Mouse (Mus musculus): ENCODE results near the gene Ms4a18. TPM values are rescaled to one million over a fixed set of nuclear protein-coding genes. Genes with fewer than 3 reads are reported as not detected.

Gene Ms4a18
- total and polyA plus RNA-seq, 2 experiments from 2014 or later, result not detected

GRCm38 (mm10) chr19:10948416-10948815, 69.4 kb downstream of the Ms4a18 start:
- Histone ChIP-seq H3K4me1 (ENCODE audit: control insufficient read depth, insufficient read depth) (peaks cover 29% of the 10 kb centered on the region), H3K36me3 (replicated peaks; ENCODE audit: control insufficient read depth, insufficient read depth, low read length) (peaks cover 24% of the 10 kb centered on the region), H3K4me2 (ENCODE audit: low read depth, low read length) (peak overlapping the region; percentile 98), H3K27me3 (ENCODE audit: control insufficient read depth, insufficient read depth, low read length) (no peaks in the 10 kb centered on the region), H3K9me3 (replicated peaks; ENCODE audit: control insufficient read depth, low read length) (no peaks in the 10 kb centered on the region), H3K4me3 (ENCODE audit: low read depth, low read length) (peak overlapping the region; percentile 76), H3K9ac (replicated peaks; ENCODE audit: low read depth, low read length) (peak overlapping the region; percentile 82), H3K27ac (ENCODE audit: low read depth) (peak overlapping the region; percentile 32; the same call in 1 of the 2 replicates)
- WGBS, result under 1% methylated on average over 20 of the region's 20 CpGs
- DNase-seq (ENCODE audit: low spot score), result no peak
- TF ChIP-seq CTCF (IDR thresholded peaks at IDR 0.05; ENCODE audit: low read depth), result no peak
- TF ChIP-seq EP300 (IDR thresholded peaks at IDR 0.05; ENCODE audit: low read depth), result no peak
- ATAC-seq (ENCODE audit: insufficient read depth, low read depth), result no peak

GRCm38 (mm10) chr19:10947219-10947618, 70.6 kb downstream of the Ms4a18 start:
- Histone ChIP-seq H3K27me3 (ENCODE audit: control insufficient read depth, insufficient read depth, low read length) (no peaks in the 10 kb centered on the region), H3K9me3 (replicated peaks; ENCODE audit: control insufficient read depth, low read length) (no peaks in the 10 kb centered on the region), H3K4me2 (ENCODE audit: low read depth, low read length) (peak overlapping the region; percentile 98), H3K4me1 (ENCODE audit: control insufficient read depth, insufficient read depth) (peaks cover 23% of the 10 kb centered on the region), H3K27ac (ENCODE audit: low read depth) (no peak overlapping the region), H3K4me3 (ENCODE audit: low read depth, low read length) (peak overlapping the region; percentile 76; the same call in 1 of the 2 replicates), H3K9ac (replicated peaks; ENCODE audit: low read depth, low read length) (peak overlapping the region; percentile 82; the same call in 1 of the 2 replicates), H3K36me3 (replicated peaks; ENCODE audit: control insufficient read depth, insufficient read depth, low read length) (peaks cover 35% of the 10 kb centered on the region)
- 80% methylated on average over 5 of the region's 5 CpGs for WGBS
- ATAC-seq (ENCODE audit: insufficient read depth, low read depth) (no peak), DNase-seq (ENCODE audit: low spot score) (no peak)
- TF ChIP-seq CTCF (IDR thresholded peaks at IDR 0.05; ENCODE audit: low read depth) (no peak), EP300 (IDR thresholded peaks at IDR 0.05; ENCODE audit: low read depth) (no peak)

Other genes starting within 250 kb of the Ms4a18 start
- gene Cd6, start 188.0 kb downstream of the Ms4a18 start, total RNA-seq (2014; rRNA removed; ENCODE audit: low replicate concordance), result 3.6 TPM in 1 of 2 replicates, not detected in the other
- not detected in 2 replicates for gene Cd6, start 188.0 kb downstream of the Ms4a18 start, polyA plus RNA-seq (2015; fragmentation: Nextera tagmentation; extraction: Ambion mirVana)
- gene Slc15a3, start 178.3 kb downstream of the Ms4a18 start, total RNA-seq (2014; rRNA removed; ENCODE audit: low replicate concordance), result 0.46 and 2.7 TPM in 2 replicates
- 0.43 and 0.59 TPM in 2 replicates for gene Slc15a3, start 178.3 kb downstream of the Ms4a18 start, polyA plus RNA-seq (2015; fragmentation: Nextera tagmentation; extraction: Ambion mirVana)
- 69.1 and 71.7 TPM in 2 replicates for gene Tmem132a, start 148.1 kb downstream of the Ms4a18 start, total RNA-seq (2014; rRNA removed; ENCODE audit: low replicate concordance)
- 19.3 and 19.5 TPM in 2 replicates for gene Tmem132a, start 148.1 kb downstream of the Ms4a18 start, polyA plus RNA-seq (2015; fragmentation: Nextera tagmentation; extraction: Ambion mirVana)
- 80.6 and 99.8 TPM in 2 replicates for gene Tmem109, start 136.0 kb downstream of the Ms4a18 start, total RNA-seq (2014; rRNA removed; ENCODE audit: low replicate concordance)
- 85.8 and 90.9 TPM in 2 replicates for gene Tmem109, start 136.0 kb downstream of the Ms4a18 start, polyA plus RNA-seq (2015; fragmentation: Nextera tagmentation; extraction: Ambion mirVana)
- gene Prpf19, start 122.8 kb downstream of the Ms4a18 start, total RNA-seq (2014; rRNA removed; ENCODE audit: low replicate concordance), result 362 and 463 TPM in 2 replicates
- 33.0 and 36.8 TPM in 2 replicates for gene Prpf19, start 122.8 kb downstream of the Ms4a18 start, polyA plus RNA-seq (2015; fragmentation: Nextera tagmentation; extraction: Ambion mirVana)
- not detected in 2 replicates for gene Zp1, start 97.4 kb downstream of the Ms4a18 start, total RNA-seq (2014; rRNA removed; ENCODE audit: low replicate concordance)
- gene Zp1, start 97.4 kb downstream of the Ms4a18 start, polyA plus RNA-seq (2015; fragmentation: Nextera tagmentation; extraction: Ambion mirVana), result 0.19 TPM in 1 of 2 replicates, not detected in the other
- gene Ptgdr2, start 80.9 kb downstream of the Ms4a18 start, total RNA-seq (2014; rRNA removed; ENCODE audit: low replicate concordance), result 0.11 and 0.39 TPM in 2 replicates
- gene Ptgdr2, start 80.9 kb downstream of the Ms4a18 start, polyA plus RNA-seq (2015; fragmentation: Nextera tagmentation; extraction: Ambion mirVana), result 0.04 and 0.07 TPM in 2 replicates
- 8.7 and 12.1 TPM in 2 replicates for gene Ccdc86, start 68.8 kb downstream of the Ms4a18 start, total RNA-seq (2014; rRNA removed; ENCODE audit: low replicate concordance)
- gene Ccdc86, start 68.8 kb downstream of the Ms4a18 start, polyA plus RNA-seq (2015; fragmentation: Nextera tagmentation; extraction: Ambion mirVana), result 9.8 and 12.4 TPM in 2 replicates
- gene Ms4a10, start 43.4 kb downstream of the Ms4a18 start, total RNA-seq (2014; rRNA removed; ENCODE audit: low replicate concordance), result not detected in 2 replicates
- 0.11 and 0.22 TPM in 2 replicates for gene Ms4a10, start 43.4 kb downstream of the Ms4a18 start, polyA plus RNA-seq (2015; fragmentation: Nextera tagmentation; extraction: Ambion mirVana)
- not detected in 2 replicates for gene Ms4a15, start 24.8 kb downstream of the Ms4a18 start, total RNA-seq (2014; rRNA removed; ENCODE audit: low replicate concordance)
- not detected in 2 replicates for gene Ms4a15, start 24.8 kb downstream of the Ms4a18 start, polyA plus RNA-seq (2015; fragmentation: Nextera tagmentation; extraction: Ambion mirVana)
- gene Ms4a8a, start 63.1 kb upstream of the Ms4a18 start, total RNA-seq (2014; rRNA removed; ENCODE audit: low replicate concordance), result not detected in 2 replicates
- gene Ms4a8a, start 63.1 kb upstream of the Ms4a18 start, polyA plus RNA-seq (2015; fragmentation: Nextera tagmentation; extraction: Ambion mirVana), result not detected in 2 replicates
- gene 1700017D01Rik, start 112.8 kb upstream of the Ms4a18 start, total RNA-seq (2014; rRNA removed; ENCODE audit: low replicate concordance), result not detected in 2 replicates
- gene 1700017D01Rik, start 112.8 kb upstream of the Ms4a18 start, polyA plus RNA-seq (2015; fragmentation: Nextera tagmentation; extraction: Ambion mirVana), result not detected in 2 replicates
- gene 1700025F22Rik, start 147.3 kb upstream of the Ms4a18 start, total RNA-seq (2014; rRNA removed; ENCODE audit: low replicate concordance), result not detected in 2 replicates
- gene 1700025F22Rik, start 147.3 kb upstream of the Ms4a18 start, polyA plus RNA-seq (2015; fragmentation: Nextera tagmentation; extraction: Ambion mirVana), result not detected in 2 replicates
- not detected in 2 replicates for gene Ms4a13, start 178.7 kb upstream of the Ms4a18 start, total RNA-seq (2014; rRNA removed; ENCODE audit: low replicate concordance)
- not detected in 2 replicates for gene Ms4a13, start 178.7 kb upstream of the Ms4a18 start, polyA plus RNA-seq (2015; fragmentation: Nextera tagmentation; extraction: Ambion mirVana)
- not detected in 2 replicates for gene Ms4a12, start 214.4 kb upstream of the Ms4a18 start, total RNA-seq (2014; rRNA removed; ENCODE audit: low replicate concordance)
- gene Ms4a12, start 214.4 kb upstream of the Ms4a18 start, polyA plus RNA-seq (2015; fragmentation: Nextera tagmentation; extraction: Ambion mirVana), result not detected in 2 replicates
- 0.61 TPM in 1 of 2 replicates, not detected in the other for gene Ms4a1, start 248.2 kb upstream of the Ms4a18 start, total RNA-seq (2014; rRNA removed; ENCODE audit: low replicate concordance)
- gene Ms4a1, start 248.2 kb upstream of the Ms4a18 start, polyA plus RNA-seq (2015; fragmentation: Nextera tagmentation; extraction: Ambion mirVana), result 0.19 and 0.25 TPM in 2 replicates